ENCODE assay signal across 12 mouse cellular contexts in genomic region chr2:52303405-52303804, GRCm38 (mm10).
DNase-seq lines count a peak whose midpoint lies in the region; ATAC-seq and TF ChIP-seq lines count a peak whose summit lies in the region.
"Had no signal": no experiment of that assay in that cellular context is flagged by ENCODE, and none has a peak within 500 bp of the region (broad histone marks: within the 10 kb centered on the region; RNA-seq: fewer than 3 reads in every experiment).

No protein-coding gene starts in this region.

- H3K9me3 ChIP-seq in heart, embryonic 12.5 days (replicated peaks): no peaks in the 10 kb centered on the region
- H3K9me3 ChIP-seq in liver, postnatal 0 days (ENCODE audit: low read length): no peaks in the 10 kb centered on the region
- no peaks in the 10 kb centered on the region for H3K9me3 ChIP-seq in MEL (replicated peaks; ENCODE audit: insufficient read depth, low read length)
- H3K9me3 ChIP-seq: G1E; heart, embryonic 13.5 days had no signal

- no peak for TF ChIP-seq POLR2A in MEL (IDR thresholded peaks at IDR 0.05; ENCODE audit: control insufficient read depth in 1 of 2, insufficient read depth in 1 of 2, low read depth in 1 of 2, low read length in 2 of 2, poor library complexity in 1 of 2)

- DNase-seq in heart, postnatal 10 days: peak; percentile 48 to 59
- DNase-seq in liver, postnatal 0 days: no peak
- DNase-seq in liver (no peak), MEL (ENCODE audit: low read depth, low spot score) (no peak)
- peak; percentile 7 for DNase-seq in lung, postnatal 25 days (ENCODE audit: low spot score)
- no peak for DNase-seq in cerebellum, postnatal 36 days
- no peak for DNase-seq in retina, embryonic 14.5 days (ENCODE audit: low spot score)
- DNase-seq: thymus, adult 2 months had no signal

- H3K79me2 ChIP-seq in MEL (ENCODE audit: control insufficient read depth, insufficient read depth, low read length, poor library complexity): no peaks in the 10 kb centered on the region

- no peaks in the 10 kb centered on the region for H3K36me3 ChIP-seq in heart, embryonic 12.5 days
- no peaks in the 10 kb centered on the region for H3K36me3 ChIP-seq in liver, postnatal 0 days (replicated peaks; ENCODE audit: insufficient read depth, low read length)
- no peaks in the 10 kb centered on the region for H3K36me3 ChIP-seq in MEL (ENCODE audit: control insufficient read depth in 1 of 2, insufficient read depth in 2 of 2, low read length in 2 of 2)
- H3K36me3 ChIP-seq: G1E; heart, embryonic 13.5 days had no signal

- no peak for TF ChIP-seq EP300 in liver, postnatal 0 days (IDR thresholded peaks at IDR 0.05; ENCODE audit: low read depth)
- no peak for TF ChIP-seq EP300 in MEL (IDR thresholded peaks at IDR 0.05; ENCODE audit: low read depth in 1 of 2, low read length in 2 of 2)

- peak; percentile 40 for TF ChIP-seq RAD21 in MEL (IDR thresholded peaks at IDR 0.05; ENCODE audit: low read depth, low read length)

- no peak overlapping the region for H3K4me2 ChIP-seq in heart, embryonic 12.5 days
- H3K4me2 ChIP-seq in liver, postnatal 0 days (ENCODE audit: low read depth, low read length): no peak overlapping the region
- H3K4me2 ChIP-seq: heart, embryonic 13.5 days had no signal

- peak; percentile 52 for TF ChIP-seq CTCF in liver, postnatal 0 days (IDR thresholded peaks at IDR 0.05; ENCODE audit: low read depth)
- TF ChIP-seq CTCF in MEL (IDR thresholded peaks at IDR 0.05 in 2 of 3, conservative IDR thresholded peaks at IDR 0.05 in 1 of 3; ENCODE audit: control insufficient read depth in 1 of 3, insufficient read depth in 1 of 3, low read depth in 2 of 3, low read length in 3 of 3, poor library complexity in 1 of 3, severe bottlenecking in 1 of 3): peak in 1 of 3 experiments; percentile 31; a peak in 2 of 6 replicates

- no peak overlapping the region for H3K4me3 ChIP-seq in heart, embryonic 12.5 days
- H3K4me3 ChIP-seq in liver, postnatal 0 days (ENCODE audit: low read depth, low read length): no peak overlapping the region
- H3K4me3 ChIP-seq in MEL (ENCODE audit: control insufficient read depth in 1 of 2, insufficient read depth in 1 of 2, low read depth in 2 of 2, low read length in 2 of 2): no peak overlapping the region
- H3K4me3 ChIP-seq: heart, embryonic 13.5 days; myocyte had no signal

- no peak overlapping the region for H3K27ac ChIP-seq in heart, embryonic 12.5 days (ENCODE audit: poor library complexity, severe bottlenecking)
- no peak overlapping the region for H3K27ac ChIP-seq in liver, postnatal 0 days (ENCODE audit: low read depth)
- H3K27ac ChIP-seq in MEL (ENCODE audit: control insufficient read depth, low read depth, low read length): no peak overlapping the region
- H3K27ac ChIP-seq: heart, embryonic 13.5 days had no signal

- intact Hi-C loops in heart, postnatal 10 days (cut with DNase I): loop anchor here (2.0 to 5.0 kb wide), 3 partner anchors 104 to 304 kb away; no protein-coding TSS in a partner anchor

- no peak overlapping the region for H3K9ac ChIP-seq in heart, embryonic 12.5 days
- H3K9ac ChIP-seq in liver, postnatal 0 days (replicated peaks): no peak overlapping the region
- H3K9ac ChIP-seq in MEL (ENCODE audit: control insufficient read depth, low read depth, low read length, poor library complexity, severe bottlenecking): no peak overlapping the region
- H3K9ac ChIP-seq: heart, embryonic 13.5 days had no signal

- WGBS in heart, embryonic 12.5 days: 75% methylated on average over 1 of the region's 1 CpGs
- WGBS in liver, postnatal 0 days (ENCODE audit: insufficient replicate concordance): 60% methylated on average over 1 of the region's 1 CpGs

- H3K27me3 ChIP-seq in heart, embryonic 12.5 days (replicated peaks): no peaks in the 10 kb centered on the region
- no peaks in the 10 kb centered on the region for H3K27me3 ChIP-seq in liver, postnatal 0 days (ENCODE audit: insufficient read depth, low read length)
- H3K27me3 ChIP-seq in MEL (ENCODE audit: control insufficient read depth in 1 of 2, insufficient read depth in 2 of 2, low read length in 2 of 2): no peaks in the 10 kb centered on the region
- H3K27me3 ChIP-seq: heart, embryonic 13.5 days had no signal

- no peak for ATAC-seq in heart, embryonic 12.5 days (ENCODE audit: insufficient number of reproducible peaks, low FRiP score)
- ATAC-seq in liver, postnatal 0 days: no peak

- 0 out of 2 replicates have a peak, but pooled peaks cover 7% of the 10 kb centered on the region for H3K4me1 ChIP-seq in heart, embryonic 12.5 days (replicated peaks)
- H3K4me1 ChIP-seq in liver, postnatal 0 days (ENCODE audit: insufficient read depth): no peaks in the 10 kb centered on the region
- no peaks in the 10 kb centered on the region for H3K4me1 ChIP-seq in MEL (ENCODE audit: control insufficient read depth in 1 of 2, insufficient read depth in 2 of 2, low read length in 2 of 2)

TF ChIP-seq in MEL, 35 proteins besides CTCF, POLR2A, EP300 and RAD21:
- TF ChIP-seq POLR2AphosphoS2 (IDR thresholded peaks at IDR 0.05; ENCODE audit: low read length) (no peak), NELFE (IDR thresholded peaks at IDR 0.05; ENCODE audit: low read depth, low read length) (no peak), MXI1 (IDR thresholded peaks at IDR 0.05; ENCODE audit: low read depth, low read length) (no peak), ZC3H11A (IDR thresholded peaks at IDR 0.05; ENCODE audit: low read depth, low read length) (peak; percentile 35; the same call in 1 of the 2 replicates), MYC (IDR thresholded peaks at IDR 0.05; ENCODE audit: low read depth, low read length) (no peak), SIN3A (IDR thresholded peaks at IDR 0.05; ENCODE audit: low read length) (no peak), CHD1 (IDR thresholded peaks at IDR 0.05; ENCODE audit: low read depth, low read length) (no peak), SMC3 (IDR thresholded peaks at IDR 0.05; ENCODE audit: low read depth, low read length) (peak; percentile 47)

Comparison
In these comparisons a context has a peak if more than half of its experiments do, and no peak if none do; other contexts are left out.
1. DNase-seq: peak in heart, postnatal 10 days (2 of 2) and lung, postnatal 25 days (single experiment); none in liver, postnatal 0 days (single experiment), liver (single experiment), MEL (single experiment), cerebellum, postnatal 36 days (0 of 2) and retina, embryonic 14.5 days (single experiment).